In genomic region chr17:28028236-28028635, GRCm38 (mm10) we compare ENCODE assay signal across 29 mouse cellular contexts. TPM values are rescaled to one million over a fixed set of nuclear protein-coding genes. Genes with fewer than 3 reads are reported as not detected.
DNase-seq lines count a peak whose midpoint lies in the region; ATAC-seq and TF ChIP-seq lines count a peak whose summit lies in the region.
"Had no signal": no experiment of that assay in that cellular context is flagged by ENCODE, and none has a peak within 500 bp of the region (broad histone marks: within the 10 kb centered on the region; RNA-seq: fewer than 3 reads in every experiment).

No protein-coding gene starts in this region.

- no peak for TF ChIP-seq POLR2A in lung, adult 2 months (IDR thresholded peaks at IDR 0.05; ENCODE audit: borderline replicate concordance, extremely low read depth, low read depth, low read length)

- ATAC-seq in hindbrain, postnatal 0 days, result no peak
- no peak for ATAC-seq in lung, embryonic 14.5 days (ENCODE audit: insufficient read depth)
- no peak for ATAC-seq in limb, embryonic 11.5 days (ENCODE audit: insufficient number of reproducible peaks, low FRiP score, low TSS enrichment, low read depth)
- ATAC-seq: forebrain, embryonic 16.5 days; intestine, postnatal 0 days; lung, postnatal 0 days; Patski had no signal

- DNase-seq in hindbrain, embryonic 10.5 days (ENCODE audit: low spot score), result no peak
- DNase-seq in hindbrain, postnatal 0 days (ENCODE audit: low spot score), result no peak
- no peak for DNase-seq in lung, embryonic 14.5 days
- no peak for DNase-seq in lung, adult 2 months
- no peak for DNase-seq in embryonic facial prominence, embryonic 10.5 days (ENCODE audit: low spot score)
- DNase-seq in limb, embryonic 11.5 days (ENCODE audit: low spot score), result peak; percentile 55
- DNase-seq in ovary, postnatal 10 days (ENCODE audit: low spot score), result no peak
- DNase-seq: adrenal gland, postnatal 10 days; cerebellum, adult 11 months; cerebellum, adult 9-10 months; embryo, embryonic 11 days; gastrocnemius, postnatal 10 days; heart, postnatal 36 days; kidney, postnatal 4 days; liver; retina, postnatal 1 day; right cerebral cortex, postnatal 14 days had no signal

- H3K4me3 ChIP-seq in hindbrain, embryonic 10.5 days, result no peak overlapping the region
- no peak overlapping the region for H3K4me3 ChIP-seq in hindbrain, postnatal 0 days (ENCODE audit: low read length)
- H3K4me3 ChIP-seq in lung, embryonic 14.5 days (ENCODE audit: low read depth, low read length), result no peak overlapping the region
- H3K4me3 ChIP-seq in lung, adult 2 months (replicated peaks; ENCODE audit: extremely low read depth, low read depth, low read length), result no peak overlapping the region
- H3K4me3 ChIP-seq in embryonic facial prominence, embryonic 10.5 days, result no peak overlapping the region
- H3K4me3 ChIP-seq in limb, embryonic 11.5 days (ENCODE audit: low read depth, low read length), result no peak overlapping the region
- H3K4me3 ChIP-seq: embryonic facial prominence, embryonic 13.5 days; forebrain, embryonic 10.5 days; heart, embryonic 10.5 days; heart, embryonic 15.5 days; hindbrain, embryonic 13.5 days; kidney, embryonic 15.5 days; neural tube, embryonic 13.5 days had no signal

- no peak for TF ChIP-seq CTCF in hindbrain, postnatal 0 days (IDR thresholded peaks at IDR 0.05; ENCODE audit: low read depth)
- TF ChIP-seq CTCF in lung, embryonic 14.5 days (IDR thresholded peaks at IDR 0.05; ENCODE audit: low read depth), result no peak
- TF ChIP-seq CTCF in lung, adult 2 months (IDR thresholded peaks at IDR 0.05; ENCODE audit: insufficient read depth, low read length), result no peak

- no peak overlapping the region for H3K9ac ChIP-seq in hindbrain, postnatal 0 days (replicated peaks; ENCODE audit: low read length)
- no peak overlapping the region for H3K9ac ChIP-seq in lung, embryonic 14.5 days
- H3K9ac ChIP-seq in limb, embryonic 11.5 days (ENCODE audit: low read length), result no peak overlapping the region
- H3K9ac ChIP-seq: embryonic facial prominence, embryonic 13.5 days; heart, embryonic 15.5 days; hindbrain, embryonic 13.5 days; kidney, embryonic 15.5 days; liver, embryonic 14.5 days; neural tube, embryonic 13.5 days had no signal

- H3K4me2 ChIP-seq in hindbrain, postnatal 0 days (ENCODE audit: low read depth, low read length), result no peak overlapping the region
- H3K4me2 ChIP-seq in lung, embryonic 14.5 days, result no peak overlapping the region
- H3K4me2 ChIP-seq in limb, embryonic 11.5 days (ENCODE audit: low read depth, severe bottlenecking), result no peak overlapping the region
- H3K4me2 ChIP-seq: embryonic facial prominence, embryonic 13.5 days; heart, embryonic 15.5 days; hindbrain, embryonic 13.5 days; kidney, embryonic 15.5 days; neural tube, embryonic 13.5 days had no signal

- H3K27me3 ChIP-seq in hindbrain, embryonic 10.5 days (ENCODE audit: insufficient read depth, poor library complexity, severe bottlenecking), result no peaks in the 10 kb centered on the region
- no peaks in the 10 kb centered on the region for H3K27me3 ChIP-seq in hindbrain, postnatal 0 days (ENCODE audit: insufficient read depth, low read length)
- H3K27me3 ChIP-seq in lung, embryonic 14.5 days (ENCODE audit: insufficient read depth, low read length), result no peaks in the 10 kb centered on the region
- no peaks in the 10 kb centered on the region for H3K27me3 ChIP-seq in embryonic facial prominence, embryonic 10.5 days (replicated peaks; ENCODE audit: low read depth, poor library complexity, severe bottlenecking)
- H3K27me3 ChIP-seq in limb, embryonic 11.5 days (ENCODE audit: control insufficient read depth, insufficient read depth, low read length), result no peaks in the 10 kb centered on the region; the same call in 1 of the 2 replicates
- H3K27me3 ChIP-seq: embryonic facial prominence, embryonic 13.5 days; heart, embryonic 15.5 days; hindbrain, embryonic 13.5 days; kidney, embryonic 15.5 days; neural tube, embryonic 13.5 days; Patski had no signal

- 0 out of 2 replicates have a peak overlapping the region, but pooled peaks have one; percentile 24 for H3K27ac ChIP-seq in hindbrain, embryonic 10.5 days
- H3K27ac ChIP-seq in hindbrain, postnatal 0 days, result no peak overlapping the region
- peak overlapping the region; percentile 43; the same call in 1 of the 2 replicates for H3K27ac ChIP-seq in lung, embryonic 14.5 days (ENCODE audit: low read depth)
- 0 out of 2 replicates have a peak overlapping the region, but pooled peaks have one; percentile 8 for H3K27ac ChIP-seq in embryonic facial prominence, embryonic 10.5 days (replicated peaks)
- no peak overlapping the region for H3K27ac ChIP-seq in limb, embryonic 11.5 days (replicated peaks; ENCODE audit: low read depth, low read length)
- H3K27ac ChIP-seq: embryonic facial prominence, embryonic 13.5 days; forebrain, embryonic 10.5 days; hindbrain, embryonic 13.5 days; liver, embryonic 14.5 days had no signal

- H3K36me3 ChIP-seq in hindbrain, embryonic 10.5 days, result no peaks in the 10 kb centered on the region
- H3K36me3 ChIP-seq in hindbrain, postnatal 0 days (ENCODE audit: insufficient read depth, low read length), result no peaks in the 10 kb centered on the region
- H3K36me3 ChIP-seq in lung, embryonic 14.5 days (ENCODE audit: insufficient read depth), result no peaks in the 10 kb centered on the region
- H3K36me3 ChIP-seq in embryonic facial prominence, embryonic 10.5 days (replicated peaks), result peaks cover 13% of the 10 kb centered on the region
- no peaks in the 10 kb centered on the region; the same call in 1 of the 2 replicates for H3K36me3 ChIP-seq in limb, embryonic 11.5 days (ENCODE audit: control insufficient read depth, insufficient read depth, low read length)
- H3K36me3 ChIP-seq: embryonic facial prominence, embryonic 13.5 days; heart, embryonic 10.5 days; heart, embryonic 15.5 days; hindbrain, embryonic 13.5 days; neural tube, embryonic 13.5 days had no signal

- H3K4me1 ChIP-seq in hindbrain, embryonic 10.5 days (replicated peaks), result peaks cover 91% of the 10 kb centered on the region
- H3K4me1 ChIP-seq in hindbrain, postnatal 0 days (ENCODE audit: insufficient read depth, low read length), result peaks cover 33% of the 10 kb centered on the region
- H3K4me1 ChIP-seq in lung, embryonic 14.5 days (ENCODE audit: insufficient read depth), result peaks cover 31% of the 10 kb centered on the region
- peaks cover 74% of the 10 kb centered on the region for H3K4me1 ChIP-seq in lung, adult 2 months (ENCODE audit: control insufficient read depth, insufficient read depth, low read length)
- peaks cover 78% of the 10 kb centered on the region for H3K4me1 ChIP-seq in embryonic facial prominence, embryonic 10.5 days
- H3K4me1 ChIP-seq in limb, embryonic 11.5 days (ENCODE audit: control insufficient read depth, insufficient read depth, low read length), result peaks cover 30% of the 10 kb centered on the region

- WGBS in hindbrain, embryonic 10.5 days, result 81% methylated on average over 10 of the region's 10 CpGs
- 69% methylated on average over 10 of the region's 10 CpGs for WGBS in hindbrain, postnatal 0 days
- 71% methylated on average over 10 of the region's 10 CpGs for WGBS in lung, embryonic 14.5 days
- 59% methylated on average over 10 of the region's 10 CpGs for WGBS in lung, adult 2 months
- WGBS in embryonic facial prominence, embryonic 10.5 days, result 70% methylated on average over 10 of the region's 10 CpGs
- WGBS in limb, embryonic 11.5 days, result 20% methylated on average over 10 of the region's 10 CpGs

- H3K9me3 ChIP-seq in hindbrain, embryonic 10.5 days, result no peaks in the 10 kb centered on the region
- H3K9me3 ChIP-seq in hindbrain, postnatal 0 days (ENCODE audit: low read length), result no peaks in the 10 kb centered on the region
- H3K9me3 ChIP-seq in lung, embryonic 14.5 days (ENCODE audit: low read depth, low read length), result no peaks in the 10 kb centered on the region
- H3K9me3 ChIP-seq in embryonic facial prominence, embryonic 10.5 days, result no peaks in the 10 kb centered on the region
- H3K9me3 ChIP-seq in limb, embryonic 11.5 days (ENCODE audit: control insufficient read depth, low read length), result no peaks in the 10 kb centered on the region
- H3K9me3 ChIP-seq: embryonic facial prominence, embryonic 13.5 days; forebrain, embryonic 10.5 days; heart, embryonic 10.5 days; heart, embryonic 15.5 days; hindbrain, embryonic 13.5 days; kidney, embryonic 15.5 days; neural tube, embryonic 13.5 days had no signal

RNA-seq across cellular contexts. Expression of gene Tcp11, which starts 52.2 kb away (rescaled TPM):
- 1.1 and 2.8 TPM in 2 replicates for polyA plus RNA-seq in hindbrain, embryonic 10.5 days (2016; fragmentation: Nextera tagmentation; extraction: Ambion mirVana)
- total RNA-seq in hindbrain, postnatal 0 days (2014; rRNA removed), result 2.9 and 3.6 TPM in 2 replicates
- polyA plus RNA-seq in hindbrain, postnatal 0 days (2015; fragmentation: Nextera tagmentation; extraction: Ambion mirVana), result 1.9 and 2.0 TPM in 2 replicates
- polyA plus RNA-seq in lung, embryonic 14.5 days (2014; fragmentation: Nextera tagmentation; extraction: Ambion mirVana), result 1.6 and 2.0 TPM in 2 replicates
- 13.4 and 16.9 TPM in 2 replicates for polyA plus RNA-seq in lung, adult 2 months (2012; rRNA removed)
- 0.54 and 0.83 TPM in 2 replicates for polyA plus RNA-seq in embryonic facial prominence, embryonic 10.5 days (2016; fragmentation: Nextera tagmentation; extraction: Ambion mirVana)
- 0.43 and 1.1 TPM in 2 replicates for polyA plus RNA-seq in limb, embryonic 11.5 days (2014; fragmentation: Nextera tagmentation; extraction: Ambion mirVana)
- total RNA-seq: gastrocnemius, postnatal 10 days; heart, postnatal 36 days had no signal

Comparison
In these comparisons a context has a peak if more than half of its experiments do, and no peak if none do; other contexts are left out.
1. H3K27ac ChIP-seq: peak in hindbrain, embryonic 10.5 days (single experiment), lung, embryonic 14.5 days (single experiment) and embryonic facial prominence, embryonic 10.5 days (single experiment); none in hindbrain, postnatal 0 days (single experiment) and limb, embryonic 11.5 days (single experiment).